Mouse (Mus musculus) kidney, postnatal 4 days (tissue): ENCODE measurements around the gene Top2a.
A peak's percentile ranks its signal among the peaks of the same experiment; 100 is the strongest.

Experiments
- DNase-seq, 2 experiments: peaks; one replicate each; pipeline ENCODE4 v3.0.0; 2021; ENCODE audit warnings: mixed read lengths in 2 of 2

Top2a gene

DNA sequence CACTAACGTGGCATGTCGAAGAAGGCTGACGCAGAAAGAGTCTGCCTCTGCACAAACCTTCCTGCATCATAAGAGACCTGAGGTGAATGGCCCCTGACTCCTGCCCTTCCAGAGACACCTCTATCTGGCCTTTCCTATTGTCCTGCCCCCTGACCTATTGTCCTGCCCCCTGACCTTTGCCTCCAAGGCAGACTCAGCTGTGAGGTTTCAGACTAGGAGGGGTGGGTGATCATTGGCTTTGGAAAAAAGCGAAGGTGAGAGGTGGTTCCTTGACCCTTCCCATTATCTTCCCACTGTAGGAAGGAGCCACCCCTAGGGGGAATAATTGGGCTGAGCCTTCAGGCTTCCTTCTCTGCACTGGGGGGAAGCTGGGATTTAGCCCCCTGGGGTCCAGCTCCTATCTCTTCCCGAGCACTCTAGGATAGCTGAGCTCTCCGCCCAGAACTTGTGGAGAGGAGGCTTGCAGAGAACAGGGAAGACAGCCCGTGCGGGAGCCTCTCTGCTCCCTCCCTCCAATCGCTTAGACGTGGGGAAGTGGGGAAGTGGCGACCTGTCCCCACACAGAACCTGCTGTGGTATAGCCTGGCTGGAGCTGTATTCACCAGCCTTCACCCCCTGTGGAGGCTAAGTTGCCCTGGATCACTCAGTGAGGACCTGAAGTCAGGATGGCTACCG is 61.4 kb downstream of the Top2a start:
- DNase-seq = peak in 1 of 2 experiments; percentile 36

DNA sequence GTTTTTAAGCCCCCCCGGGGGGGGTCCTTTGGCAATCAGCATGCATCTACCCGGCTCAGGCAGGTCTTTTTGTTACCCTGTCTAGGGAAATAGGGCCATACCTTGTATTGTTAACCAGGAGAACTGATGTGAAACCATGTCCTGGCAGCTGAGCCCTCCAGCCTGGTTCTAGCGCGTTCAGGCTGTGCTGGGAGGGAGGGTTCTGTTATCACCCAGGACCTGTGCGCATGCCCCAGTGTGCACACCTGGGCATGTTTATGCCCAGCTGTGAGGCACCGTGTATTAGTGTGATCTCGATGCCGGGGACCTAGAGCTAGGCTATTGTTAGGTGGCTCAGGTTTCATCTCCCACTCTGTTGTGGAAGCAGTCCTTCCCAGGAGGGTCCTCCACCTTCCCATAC is 62.2 kb downstream of the Top2a start:
- peak; percentile 38 to 56 for DNase-seq

DNA sequence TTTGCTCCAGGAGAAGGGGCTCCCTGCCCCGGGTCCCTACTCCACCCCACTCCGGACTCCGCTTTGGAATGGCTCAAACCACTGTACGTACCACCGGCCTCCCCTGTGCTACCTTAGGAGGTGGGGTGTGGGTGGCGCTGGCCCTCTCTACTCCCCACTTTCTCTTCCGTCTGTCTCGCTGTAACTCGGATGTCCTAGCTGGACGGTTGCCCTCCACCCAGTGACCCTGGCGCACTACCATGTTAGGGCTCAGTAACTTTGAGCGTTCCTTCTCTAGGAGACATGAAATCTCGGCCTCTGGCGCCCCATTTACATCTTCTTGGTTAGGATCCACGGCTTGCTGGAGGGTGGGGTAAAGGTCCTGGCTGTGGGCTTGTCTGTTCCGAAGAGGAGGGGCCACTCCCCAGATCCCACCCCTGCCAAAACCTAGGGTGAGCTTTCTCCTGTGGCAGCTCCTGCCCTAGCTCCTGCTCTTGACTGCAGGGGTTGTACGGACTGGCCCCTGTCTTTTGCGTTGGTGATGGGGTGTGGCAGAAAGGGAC is 62.9 kb downstream of the Top2a start:
- DNase-seq = peak; percentile 54 to 65

DNA sequence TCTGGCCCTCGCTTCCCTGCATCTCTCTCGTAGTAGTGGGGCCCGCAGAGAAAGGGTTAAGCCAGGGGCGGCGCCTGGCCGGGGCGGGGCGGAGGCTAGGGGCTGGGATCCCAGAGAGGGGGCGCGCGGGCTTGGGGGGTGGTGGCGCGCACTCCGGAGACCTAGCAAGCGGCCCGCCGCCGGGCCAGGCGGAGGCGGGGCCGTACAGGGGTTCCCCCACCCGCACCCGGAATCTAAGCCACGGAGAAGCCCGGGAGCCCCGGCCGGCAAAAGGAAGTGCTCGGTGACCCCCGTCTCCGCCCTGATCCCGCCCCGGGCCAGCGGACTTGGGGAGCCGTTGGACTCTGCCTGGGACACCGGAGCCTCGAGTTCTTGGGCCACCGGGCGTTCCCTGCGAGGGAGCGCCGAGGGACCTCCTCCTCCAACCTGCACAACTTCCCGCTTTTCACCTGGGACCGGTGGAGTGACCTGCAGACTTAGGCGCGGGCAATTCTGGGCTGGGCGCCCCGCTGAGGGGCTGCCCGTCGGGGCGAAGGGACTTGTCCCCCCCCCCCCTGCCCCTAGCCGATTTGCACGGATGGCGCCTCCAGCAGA is 63.6 kb downstream of the Top2a start:
- DNase-seq = peak; percentile 91 to 94

DNA sequence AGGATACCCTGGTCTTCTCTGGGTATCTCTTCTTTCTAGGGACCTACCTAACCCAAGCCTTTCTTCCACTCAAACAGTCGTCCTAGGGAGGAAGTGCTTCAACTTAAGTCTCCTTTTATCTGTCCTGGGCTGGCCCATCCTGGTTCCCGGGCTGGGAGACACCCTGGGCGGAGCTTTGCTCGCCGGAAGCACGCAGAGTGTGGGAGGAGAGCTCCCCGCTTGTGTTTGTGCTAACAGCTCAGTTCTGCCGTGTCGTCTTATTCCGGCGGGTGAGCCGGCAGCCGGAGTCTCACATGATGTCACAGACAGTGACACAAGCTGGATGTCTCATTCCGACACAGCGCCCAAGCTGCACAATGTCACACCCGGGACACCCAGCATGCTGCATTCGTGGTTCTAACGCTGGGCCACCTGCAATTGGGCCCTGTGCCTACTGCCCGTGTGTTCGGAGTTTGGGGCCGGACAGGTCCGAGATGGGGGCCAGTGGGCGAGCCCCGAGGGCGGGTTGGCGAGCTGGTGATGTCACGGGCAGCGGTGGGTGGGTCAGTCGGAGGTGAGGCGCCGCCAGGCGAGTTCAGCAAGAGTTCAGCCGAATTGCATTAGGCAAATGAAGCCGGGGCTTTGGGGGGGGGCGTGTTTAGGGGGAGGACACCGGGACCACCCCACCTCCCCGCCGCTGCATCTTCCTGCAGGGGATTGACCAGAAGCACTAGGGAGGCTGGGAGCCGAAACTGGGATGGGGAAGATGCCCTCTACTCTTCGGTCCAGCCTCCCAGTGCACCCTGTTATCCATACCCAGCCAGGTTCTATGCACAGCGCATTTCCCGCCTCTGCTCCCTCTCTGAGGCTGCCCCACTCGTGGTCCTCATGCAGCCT is 64.3 kb downstream of the Top2a start:
- DNase-seq = peak; percentile 87 to 91

DNA sequence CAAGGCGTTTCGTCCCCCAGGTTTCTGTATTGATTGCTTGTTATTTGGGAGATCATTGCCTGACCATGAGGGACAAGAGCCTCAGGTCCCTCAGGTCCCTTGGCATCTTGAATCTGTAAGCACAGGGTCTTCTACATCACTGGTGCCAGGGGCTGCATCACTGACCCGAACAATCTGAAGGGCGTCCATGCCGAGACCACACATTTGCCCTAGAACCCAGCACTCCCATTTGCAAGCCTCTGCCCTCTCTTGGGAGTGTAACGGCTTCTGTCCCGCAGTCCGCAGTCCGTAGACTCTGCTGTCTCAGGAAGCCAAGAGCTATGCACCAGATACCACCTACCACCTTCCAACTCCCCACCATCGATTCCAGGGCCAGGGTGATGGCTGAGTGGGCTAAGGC is 67.6 kb downstream of the Top2a start:
- no peak for DNase-seq

DNA sequence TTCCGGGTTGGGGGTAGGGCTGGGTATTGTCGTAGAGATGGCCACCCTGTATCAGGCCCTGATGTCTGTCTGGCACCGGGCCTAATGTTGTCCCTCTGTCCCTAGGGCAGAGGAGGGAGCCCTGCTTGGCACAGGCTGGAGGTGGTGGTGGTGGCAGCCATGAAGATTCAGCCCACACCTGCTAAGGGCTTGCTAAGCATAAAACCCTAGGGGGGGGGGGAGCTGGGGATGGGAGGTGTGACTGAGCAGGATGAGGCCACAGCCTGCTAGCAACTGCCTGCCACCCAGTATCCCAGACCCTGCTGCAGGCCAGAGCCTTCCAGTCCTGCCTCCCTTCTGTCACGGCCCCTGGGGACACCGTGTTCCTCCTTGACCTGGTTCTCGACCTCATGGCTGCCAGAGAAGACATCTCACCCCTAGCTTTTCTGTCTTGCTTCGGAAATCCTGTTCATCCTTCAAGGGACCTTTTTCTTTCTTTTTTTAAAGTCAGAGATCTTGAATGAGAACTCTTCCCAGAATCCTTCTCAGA is 68.2 kb downstream of the Top2a start:
- DNase-seq = peak in 1 of 2 experiments; percentile 37

DNA sequence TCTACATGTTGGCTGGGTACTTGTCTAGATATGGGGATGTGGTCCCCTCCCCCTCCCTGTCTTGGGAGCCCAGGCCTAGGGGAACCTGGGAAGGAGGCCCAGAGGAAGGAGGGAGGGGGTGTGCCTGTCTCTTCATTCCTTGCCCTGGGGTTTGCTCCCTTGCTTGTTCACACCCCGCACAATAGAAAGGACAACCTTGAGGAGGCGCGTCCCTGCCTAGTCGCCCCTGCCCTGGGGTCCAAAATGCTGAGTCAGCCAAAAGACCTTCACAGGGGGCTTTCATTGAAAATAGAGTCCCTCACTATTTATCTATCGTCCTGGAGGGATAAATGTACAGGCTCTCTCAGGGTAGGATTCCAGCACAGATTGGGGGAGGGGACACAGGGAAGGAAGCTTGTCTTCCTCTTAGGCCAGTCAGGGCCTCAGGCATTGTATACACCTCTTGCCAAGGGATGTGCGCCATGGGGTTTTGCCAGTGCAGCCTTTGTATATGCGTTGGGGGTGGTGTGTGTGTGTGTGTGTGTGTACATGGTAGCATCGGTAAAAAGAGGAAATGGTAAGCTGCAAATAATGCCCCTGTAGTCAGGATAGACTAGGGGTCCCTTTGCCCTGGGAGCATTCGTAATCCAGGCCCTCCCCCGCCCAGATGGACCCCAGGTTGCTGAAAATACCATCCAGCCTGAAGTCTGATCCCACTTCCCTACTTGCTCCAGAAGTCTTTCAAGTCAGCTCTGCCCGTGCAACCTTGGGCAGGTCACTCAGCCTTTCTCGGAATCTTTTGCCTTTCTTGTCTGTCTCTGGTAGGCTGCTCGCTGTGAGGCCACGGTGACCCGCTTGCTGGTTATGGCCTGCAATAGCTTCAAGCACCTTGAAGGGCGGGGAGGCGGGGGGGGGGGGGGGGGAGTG is 68.9 kb downstream of the Top2a start:
- peak; percentile 53 to 65 for DNase-seq

DNA sequence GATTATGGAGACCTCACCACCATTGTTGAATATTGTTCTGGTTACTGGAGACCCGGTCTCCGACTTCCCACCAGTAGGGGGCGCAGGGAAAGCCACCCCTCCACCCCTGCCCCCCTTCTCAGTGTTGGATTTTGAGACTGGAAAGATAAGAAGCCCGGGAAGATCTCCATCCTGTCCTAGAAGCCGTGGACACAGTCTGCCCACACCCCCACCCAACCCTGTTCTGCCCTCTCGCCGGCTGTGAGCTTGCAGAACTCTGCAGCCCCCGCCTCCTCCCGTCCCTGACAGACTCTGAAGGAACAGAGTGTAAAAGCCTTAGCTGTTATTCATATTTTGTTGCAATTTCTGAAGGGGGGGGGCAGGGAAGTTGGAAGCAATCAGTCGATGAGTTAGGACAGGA is 69.6 kb downstream of the Top2a start:
- DNase-seq = peak; percentile 90 to 93

DNA sequence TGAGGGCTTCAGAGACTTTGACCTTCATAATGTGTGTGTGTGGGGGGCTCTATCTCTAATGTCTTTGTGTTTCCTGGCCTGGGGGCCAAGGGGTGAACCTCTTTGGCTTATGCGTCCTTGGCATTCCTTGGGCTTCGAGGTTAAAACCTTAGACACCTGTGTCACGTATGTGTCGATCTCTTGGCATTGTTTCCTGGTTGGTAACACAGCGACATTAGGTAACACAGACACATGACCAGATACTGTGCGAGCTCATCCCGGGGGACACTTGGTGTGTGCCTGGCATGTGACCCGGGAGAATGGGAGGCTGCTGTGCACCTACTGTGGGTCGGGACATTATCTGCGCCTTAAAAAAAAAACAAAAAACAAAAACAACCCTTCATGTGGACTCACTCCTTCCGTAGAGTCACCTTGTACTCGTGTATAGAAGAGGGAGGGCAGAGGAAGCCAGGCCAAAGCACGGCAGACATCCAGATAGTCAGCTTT is 70.1 kb downstream of the Top2a start:
- peak; percentile 8 to 12 for DNase-seq

DNA sequence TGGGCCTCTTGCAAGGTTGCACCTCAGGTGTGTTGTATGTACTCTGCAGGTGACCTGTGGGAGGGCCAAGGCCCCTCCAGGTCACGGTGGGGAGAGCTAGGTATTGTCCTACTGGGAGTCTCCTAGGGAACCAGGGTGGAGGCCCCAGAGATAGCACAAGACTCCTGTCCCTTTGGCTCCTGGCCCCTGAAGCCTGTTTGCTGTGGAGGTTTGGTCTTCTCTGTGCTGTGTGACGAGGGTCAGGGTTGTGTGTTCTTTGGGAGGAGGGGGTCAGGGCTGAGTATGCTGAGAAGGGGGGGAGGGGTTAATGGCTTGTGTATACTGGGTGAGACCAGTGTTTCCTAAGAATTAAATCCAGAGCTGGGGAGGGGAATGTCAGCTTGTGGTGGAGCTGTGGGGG is 70.6 kb downstream of the Top2a start:
- peak in 1 of 2 experiments; percentile 3 for DNase-seq

DNA sequence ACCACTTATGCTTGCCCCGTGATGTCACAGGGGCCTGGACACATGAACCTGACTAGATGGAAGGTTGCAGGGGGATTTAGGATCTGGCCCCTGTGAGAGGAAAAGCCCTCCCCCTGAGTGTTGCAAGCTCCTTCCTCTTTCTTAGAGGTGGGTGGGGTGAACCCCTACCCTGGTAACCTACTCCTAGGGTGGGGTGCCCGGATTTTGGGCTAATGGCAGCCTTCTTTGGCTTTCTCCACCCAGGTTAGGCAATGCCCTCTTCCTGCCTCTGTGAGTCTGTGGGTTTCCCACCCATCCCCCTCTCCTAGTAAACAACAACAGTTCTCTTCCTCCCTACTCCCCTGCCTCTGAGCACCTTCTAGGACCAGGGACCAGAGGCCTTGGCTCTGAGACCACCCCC is 71.3 kb downstream of the Top2a start:
- no peak for DNase-seq

DNA sequence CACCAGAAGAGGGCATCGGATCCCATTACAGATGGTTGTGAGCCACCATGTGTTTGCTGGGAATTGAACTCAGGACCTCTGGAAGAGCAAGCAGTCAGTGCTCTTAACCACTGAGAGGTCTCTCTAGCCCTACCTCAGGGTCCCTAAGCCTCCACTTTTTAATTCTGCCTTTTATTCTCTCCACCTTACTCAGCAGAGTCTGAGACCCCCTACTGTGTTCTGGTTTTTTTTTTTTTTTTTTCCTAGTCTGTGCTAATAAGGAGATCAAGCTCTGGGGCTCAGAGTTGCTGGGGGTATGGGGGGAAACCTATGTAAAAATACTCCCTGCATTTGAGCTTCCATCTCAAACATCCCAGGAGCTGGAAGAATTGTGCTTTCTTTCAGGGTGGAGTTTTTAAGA is 71.9 kb downstream of the Top2a start:
- DNase-seq = no peak

DNA sequence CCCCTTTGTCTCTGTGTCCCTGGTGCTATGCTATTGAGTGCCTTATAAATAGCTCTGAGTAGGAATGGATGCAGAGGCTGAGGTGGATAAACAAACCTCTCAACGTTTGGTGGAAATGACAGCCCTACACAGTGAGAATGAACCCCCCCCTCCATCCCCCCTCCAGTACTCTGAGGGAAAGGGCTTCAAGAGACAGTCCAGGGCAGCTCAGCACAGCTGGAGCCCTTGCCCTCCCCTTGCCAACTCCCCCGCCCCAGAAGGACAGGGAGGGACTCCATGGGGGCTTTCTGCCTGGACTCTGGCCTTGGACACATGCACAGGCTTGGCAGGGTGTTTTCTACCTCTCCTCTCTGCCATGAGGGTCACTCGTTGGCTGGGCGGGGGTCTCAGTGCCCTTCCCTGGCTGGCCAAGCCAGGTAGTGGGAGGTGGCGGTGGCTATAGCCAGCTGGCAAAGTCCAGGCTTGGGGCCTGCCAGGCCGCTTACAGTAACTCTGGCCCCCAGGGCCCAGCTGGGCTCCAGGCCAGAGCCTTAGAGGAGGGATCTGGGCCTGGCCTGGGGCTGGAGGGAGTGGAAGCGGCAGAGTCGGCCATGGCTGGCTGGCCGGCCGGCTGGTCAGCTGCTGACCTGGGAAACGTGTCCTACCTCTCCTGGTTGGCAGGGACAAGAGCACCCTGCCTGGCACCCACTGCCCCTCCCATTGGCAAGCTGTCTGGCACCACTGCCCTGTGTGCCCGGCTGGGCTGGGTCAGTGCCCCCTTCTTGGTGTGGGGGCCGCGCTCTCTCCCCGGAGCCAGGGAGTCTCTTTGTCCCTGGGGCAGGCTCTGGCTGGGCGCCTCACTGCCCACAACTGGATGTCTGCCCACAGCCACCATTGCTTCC is 72.7 kb downstream of the Top2a start:
- DNase-seq = peak; percentile 86 to 92

DNA sequence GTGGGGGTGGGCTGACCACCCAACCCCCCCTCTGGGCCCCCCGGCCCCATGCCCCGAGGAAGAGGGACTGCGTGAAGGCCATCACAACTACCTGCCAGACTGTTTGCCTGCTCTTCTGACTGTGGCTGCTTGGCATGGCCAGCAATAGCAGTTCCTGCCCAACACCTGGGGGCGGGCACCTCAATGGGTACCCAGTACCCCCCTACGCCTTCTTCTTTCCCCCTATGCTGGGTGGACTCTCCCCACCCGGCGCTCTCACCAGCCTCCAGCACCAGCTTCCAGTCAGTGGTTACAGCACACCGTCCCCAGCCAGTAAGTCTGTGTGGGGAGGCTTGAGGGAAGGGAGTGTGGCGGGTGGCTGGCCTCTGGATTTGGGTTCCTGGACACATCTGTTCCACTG is 73.5 kb downstream of the Top2a start:
- peak in 1 of 2 experiments; percentile 22 for DNase-seq

DNA sequence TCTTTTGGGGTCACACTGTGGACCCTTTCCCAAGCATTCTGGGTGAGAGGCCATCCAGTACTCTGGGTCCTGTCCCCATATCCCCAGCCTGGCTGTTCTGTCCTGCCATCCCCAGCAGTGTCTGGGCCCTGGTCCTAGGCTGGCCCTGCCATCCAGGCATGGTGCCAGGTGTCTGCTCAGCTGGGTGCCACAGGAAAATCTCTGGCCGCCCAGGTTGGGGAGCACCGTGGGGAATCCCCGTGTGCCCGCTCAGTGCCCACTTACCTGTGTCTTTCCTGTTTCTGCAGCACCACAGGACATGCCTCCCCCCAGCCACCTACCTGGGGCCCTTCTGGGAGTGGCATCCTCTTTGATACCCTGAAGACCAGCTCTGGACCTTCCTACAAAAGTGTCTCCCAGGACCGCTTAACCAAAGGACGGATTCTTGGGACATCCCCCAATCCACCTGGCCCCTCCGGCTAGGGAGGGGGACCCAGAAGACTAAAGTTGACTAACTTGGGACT is 74.0 kb downstream of the Top2a start:
- DNase-seq = peak in 1 of 2 experiments; percentile 54

DNA sequence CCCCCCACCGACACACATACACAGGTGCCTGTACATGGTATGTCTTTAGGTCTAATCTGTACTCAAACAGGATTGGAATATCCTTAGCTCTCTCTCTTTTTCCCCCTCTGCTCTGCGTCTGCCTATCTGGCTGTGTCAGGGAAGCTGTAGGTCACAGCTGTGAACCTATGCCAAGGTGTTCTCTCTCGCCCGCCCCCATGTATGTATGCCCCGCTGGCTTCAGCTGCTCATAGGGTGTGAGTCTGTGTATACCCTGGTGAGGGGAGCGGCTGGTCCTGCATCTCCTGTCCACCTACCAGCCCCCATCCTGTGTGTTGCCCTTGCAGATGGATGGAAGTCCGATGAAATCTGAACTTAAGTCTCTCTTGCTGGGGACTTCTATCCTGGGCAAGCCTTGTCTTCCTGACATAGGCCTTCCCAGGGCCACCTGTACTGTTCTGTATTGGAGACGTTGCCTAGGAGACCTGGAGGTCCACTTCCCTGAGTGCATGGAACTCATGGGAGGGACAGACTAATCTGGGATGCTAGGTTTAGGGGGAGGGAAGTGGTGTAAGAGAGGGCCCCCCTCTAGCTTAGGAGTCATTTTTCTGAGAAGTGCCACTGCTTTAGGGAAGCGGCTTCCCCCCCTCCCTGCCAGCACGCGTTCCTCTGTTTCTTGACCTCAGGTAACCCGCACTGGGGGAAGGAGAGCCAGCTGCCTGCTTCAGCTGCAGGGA is 74.6 kb downstream of the Top2a start:
- no peak for DNase-seq

DNA sequence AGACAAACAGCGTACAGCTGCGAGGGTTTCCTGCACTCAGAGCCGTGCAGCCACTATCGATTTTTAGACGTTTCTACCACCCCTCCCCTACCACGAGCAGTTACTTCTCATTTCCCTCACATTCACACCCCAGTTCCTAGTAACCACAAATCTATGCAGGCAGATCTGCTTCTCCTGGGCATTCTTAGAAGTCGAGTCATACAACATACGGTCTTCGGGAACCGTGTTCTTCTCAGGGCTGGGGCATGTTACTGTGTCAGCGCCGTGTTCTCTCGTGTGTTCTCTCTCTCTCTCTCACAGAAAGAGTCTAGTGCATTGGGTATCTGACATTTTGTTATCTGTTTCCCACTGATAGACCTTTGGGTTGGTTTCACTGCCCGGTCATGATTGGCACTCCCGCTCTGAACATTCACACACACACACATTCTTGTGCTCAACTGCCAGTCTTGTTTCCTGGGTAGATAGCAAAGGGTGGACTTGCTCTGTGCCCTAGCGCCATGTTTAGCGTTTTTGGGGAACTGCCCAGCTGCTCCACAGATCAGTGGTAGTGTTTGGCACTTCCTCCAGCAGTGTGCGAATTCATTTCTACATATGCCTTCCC is 75.9 kb downstream of the Top2a start:
- DNase-seq = no peak

DNA sequence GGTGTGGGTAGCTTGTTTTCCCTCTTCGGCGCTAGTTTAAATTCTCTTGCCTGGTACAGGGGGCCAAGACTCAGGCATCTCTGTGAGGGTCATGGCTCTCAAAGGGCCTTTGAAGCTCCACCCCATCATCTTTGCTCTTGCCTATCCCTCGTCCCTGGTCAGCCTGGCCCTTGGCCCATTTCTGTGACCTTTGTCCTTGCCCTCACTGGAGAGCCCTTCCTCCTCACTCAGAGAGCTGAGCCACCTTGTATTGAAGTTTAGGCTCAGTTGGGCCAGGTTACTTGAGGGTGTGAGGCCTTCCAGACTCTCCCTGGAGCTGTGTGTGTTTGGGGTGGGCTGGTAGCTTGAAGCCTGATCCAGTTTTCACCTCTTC is 78.4 kb downstream of the Top2a start:
- DNase-seq = peak; percentile 71 to 77
